Mouse (Mus musculus) intestine, embryonic 15.5 days (tissue): ENCODE measurements at regions not wholly inside any gene's neighbourhood (a gene's known extent, or its start where the extent isn't known, plus 50 kb on each side); places are given as distances from the start of the nearest gene placed in this dataset.

Source experiments
- ATAC-seq: fragments of 200-750 bp; cut with Nextera tagmentation; 2 replicates; pipeline ENCODE4 v1.8.0; 2017; ENCODE audit warnings: moderate TSS enrichment, moderate library complexity
- H3K27ac ChIP-seq: fragments of 300-500 bp; sonication (generic); 2 replicates; pipeline ENCODE4 v1.5.1; 2015; ENCODE audit warnings: mild to moderate bottlenecking, inconsistent platforms
- H3K27me3 ChIP-seq: fragments of 300-500 bp; sonication (generic); replicated peaks from 2 replicates; pipeline ENCODE4 v1.6.1; 2015; ENCODE audit warnings: inconsistent platforms
- H3K36me3 ChIP-seq: fragments of 300-500 bp; sonication (generic); 2 replicates; pipeline ENCODE4 v1.6.1; 2015; ENCODE audit warnings: inconsistent platforms
- H3K4me1 ChIP-seq: fragments of 300-500 bp; sonication (generic); replicated peaks from 2 replicates; pipeline ENCODE4 v1.6.1; 2015; ENCODE audit warnings: inconsistent platforms
- H3K4me2 ChIP-seq: fragments of 300-500 bp; sonication (generic); replicated peaks from 2 replicates; pipeline ENCODE4 v1.6.1; 2015; ENCODE audit warnings: mild to moderate bottlenecking, inconsistent platforms
- H3K4me3 ChIP-seq: fragments of 300-500 bp; sonication (generic); replicated peaks from 2 replicates; pipeline ENCODE4 v1.5.1; 2015; ENCODE audit warnings: inconsistent platforms
- H3K9ac ChIP-seq: fragments of 300-500 bp; sonication (generic); 2 replicates; pipeline ENCODE4 v1.6.1; 2015; ENCODE audit warnings: inconsistent platforms
- H3K9me3 ChIP-seq: fragments of 300-500 bp; sonication (generic); 2 replicates; pipeline ENCODE4 v1.6.1; 2016; ENCODE audit warnings: inconsistent platforms
- WGBS: fragments of 180-500 bp; shearing (Covaris S2); methylation state at CpG from one replicate; pipeline ENCODE4 v1.1.7; 2015; 5-methylcytosine and 5-hydroxymethylcytosine counted together

DNA sequence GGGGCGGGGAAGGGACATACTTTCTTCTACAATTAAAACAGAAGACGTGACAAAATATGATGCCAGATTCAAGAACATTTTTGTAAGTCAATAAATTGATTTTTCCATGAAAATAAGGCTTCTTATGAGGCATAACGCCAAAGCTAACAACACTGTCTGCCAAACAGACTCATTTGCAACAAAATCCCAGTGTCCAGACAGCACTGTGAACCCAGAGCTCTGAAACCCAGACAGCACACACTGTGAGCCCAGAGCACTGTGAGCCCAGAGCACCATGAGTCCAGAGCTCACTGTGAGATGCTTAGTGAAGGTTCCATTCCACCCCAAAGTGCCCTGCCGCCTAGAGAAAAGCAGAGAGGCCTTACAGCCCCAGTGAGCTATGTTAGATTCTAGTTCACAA lies 156.9 kb upstream of the Clec14a start:
- Histone ChIP-seq H3K36me3 (no peaks in the 10 kb centered on the region), H3K27ac (no peak overlapping the region), H3K4me3 (no peak overlapping the region), H3K4me1 (no peaks in the 10 kb centered on the region), H3K27me3 (no peaks in the 10 kb centered on the region), H3K9ac (no peak overlapping the region), H3K4me2 (no peak overlapping the region), H3K9me3 (no peaks in the 10 kb centered on the region)
- no peak for ATAC-seq
- WGBS: 68% methylated on average over 4 of the region's 4 CpGs

DNA sequence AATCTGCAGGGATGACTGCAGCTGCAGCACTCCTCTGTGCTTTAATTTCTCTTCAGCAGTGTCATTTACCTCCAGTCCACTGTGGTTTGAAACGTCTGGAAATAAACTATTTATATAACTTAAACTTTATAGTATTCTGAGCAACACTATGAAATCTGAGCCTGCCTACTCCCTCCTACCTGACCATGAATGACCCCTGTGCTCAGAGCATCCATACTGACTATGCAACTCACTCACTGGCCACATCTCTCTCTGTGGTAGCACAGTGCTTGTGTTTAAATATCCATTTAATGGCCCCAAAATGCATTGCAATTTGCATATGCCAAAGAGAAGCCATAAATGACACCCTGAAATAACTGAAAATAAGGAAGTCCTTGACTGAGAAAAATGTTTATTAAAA lies 154.5 kb upstream of the Clec14a start:
- Histone ChIP-seq H3K4me2 (no peak overlapping the region), H3K36me3 (no peaks in the 10 kb centered on the region), H3K9me3 (no peaks in the 10 kb centered on the region), H3K27ac (no peak overlapping the region), H3K4me3 (no peak overlapping the region), H3K27me3 (no peaks in the 10 kb centered on the region), H3K9ac (no peak overlapping the region), H3K4me1 (no peaks in the 10 kb centered on the region)
- WGBS: 7% methylated on average over 1 of the region's 1 CpGs
- no peak for ATAC-seq

DNA sequence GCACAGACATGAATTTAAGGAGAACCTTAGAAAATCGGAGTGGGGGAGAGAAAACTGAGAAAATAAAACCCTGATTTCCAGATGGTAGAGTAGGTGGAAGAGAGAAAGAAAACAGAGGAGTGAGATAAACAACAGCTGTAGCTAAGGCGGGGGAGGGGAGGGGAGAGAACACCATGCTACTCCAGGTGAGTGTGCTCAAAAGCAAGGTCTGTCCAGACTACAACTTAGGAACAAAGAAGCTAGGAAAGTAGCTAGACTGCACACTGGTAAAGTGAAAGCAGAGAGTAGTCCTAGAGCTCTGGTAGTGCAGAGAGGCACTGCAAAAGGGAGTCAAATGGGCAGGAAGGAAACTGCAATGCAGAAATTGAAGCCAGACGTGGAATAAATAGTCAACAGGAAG lies 132.8 kb upstream of the Clec14a start:
- Histone ChIP-seq H3K9me3 (no peaks in the 10 kb centered on the region), H3K27ac (no peak overlapping the region), H3K4me1 (no peaks in the 10 kb centered on the region), H3K4me3 (no peak overlapping the region), H3K27me3 (no peaks in the 10 kb centered on the region), H3K9ac (no peak overlapping the region), H3K36me3 (no peaks in the 10 kb centered on the region), H3K4me2 (no peak overlapping the region)
- 58% methylated on average over 3 of the region's 3 CpGs for WGBS
- ATAC-seq: no peak

DNA sequence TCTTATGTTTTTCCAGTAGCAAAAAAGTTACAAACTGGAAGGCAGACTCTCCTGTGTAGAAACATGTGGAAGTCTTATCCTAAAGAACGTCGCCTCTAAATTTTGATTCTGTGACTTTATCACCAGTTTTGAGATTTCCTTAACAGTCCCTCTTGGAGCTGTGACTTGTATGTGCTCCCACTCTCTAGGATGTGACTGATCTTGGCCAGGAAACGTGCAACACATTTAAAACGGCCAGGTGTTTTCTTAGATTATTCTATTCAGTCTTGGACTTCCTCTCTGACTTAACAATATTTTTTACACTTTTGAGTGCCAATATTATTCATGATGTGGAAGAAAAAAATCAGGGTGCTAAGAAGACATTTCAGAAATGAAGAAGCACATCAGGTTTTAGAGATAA lies 91.2 kb upstream of the Clec14a start:
- Histone ChIP-seq H3K27me3 (no peaks in the 10 kb centered on the region), H3K9me3 (no peaks in the 10 kb centered on the region), H3K36me3 (no peaks in the 10 kb centered on the region), H3K4me3 (no peak overlapping the region), H3K4me1 (no peaks in the 10 kb centered on the region), H3K4me2 (no peak overlapping the region), H3K27ac (no peak overlapping the region), H3K9ac (no peak overlapping the region)
- WGBS: 79% methylated on average over 4 of the region's 4 CpGs
- no peak for ATAC-seq

DNA sequence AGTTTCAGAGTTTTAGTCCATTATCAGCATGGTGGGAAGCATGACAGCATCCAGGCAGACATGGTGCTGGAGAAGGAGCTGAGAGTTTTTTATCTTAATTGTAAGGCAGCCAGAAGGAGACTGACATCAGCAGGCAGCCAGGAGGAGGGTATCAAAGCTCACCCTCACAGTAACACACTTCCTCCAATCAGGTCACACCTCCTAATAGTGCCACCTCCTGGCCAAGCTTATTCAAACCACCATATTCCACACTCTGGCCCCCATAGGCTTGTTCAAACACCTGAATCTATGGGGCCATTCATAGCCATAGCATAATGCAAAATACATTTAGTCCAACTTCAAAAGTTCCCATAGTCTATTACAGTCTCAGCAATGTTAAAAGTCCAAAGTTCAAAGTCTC lies 65.1 kb upstream of the Clec14a start:
- Histone ChIP-seq H3K36me3 (no peaks in the 10 kb centered on the region), H3K4me2 (no peak overlapping the region), H3K9me3 (no peaks in the 10 kb centered on the region), H3K4me1 (no peaks in the 10 kb centered on the region), H3K27ac (no peak overlapping the region), H3K9ac (no peak overlapping the region), H3K27me3 (no peaks in the 10 kb centered on the region), H3K4me3 (no peak overlapping the region)
- no peak for ATAC-seq

DNA sequence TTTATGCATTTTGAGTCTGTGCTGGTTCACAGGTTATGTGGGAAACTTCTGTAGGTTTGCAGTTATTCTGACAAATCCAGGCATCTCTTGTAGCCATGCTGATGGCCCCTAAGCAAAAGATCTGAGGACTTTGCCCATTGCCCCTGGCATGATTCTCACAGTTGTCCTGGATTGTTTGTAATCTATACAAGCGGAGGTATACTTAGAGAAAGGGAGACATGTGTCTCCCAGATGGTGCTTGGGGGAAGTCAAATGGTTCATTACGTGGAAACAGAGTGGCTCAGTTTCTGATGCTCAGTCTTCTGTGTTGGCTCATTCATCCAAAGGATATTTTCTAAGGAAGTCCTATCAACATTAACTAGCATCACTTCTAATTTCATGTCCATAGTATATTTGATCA lies 60.8 kb upstream of the Clec14a start:
- Histone ChIP-seq H3K4me3 (no peak overlapping the region), H3K9me3 (no peaks in the 10 kb centered on the region), H3K4me2 (no peak overlapping the region), H3K9ac (no peak overlapping the region), H3K27ac (no peak overlapping the region), H3K36me3 (no peaks in the 10 kb centered on the region), H3K4me1 (no peaks in the 10 kb centered on the region), H3K27me3 (no peaks in the 10 kb centered on the region)
- ATAC-seq: no peak
- WGBS: 73% methylated on average over 2 of the region's 2 CpGs

DNA sequence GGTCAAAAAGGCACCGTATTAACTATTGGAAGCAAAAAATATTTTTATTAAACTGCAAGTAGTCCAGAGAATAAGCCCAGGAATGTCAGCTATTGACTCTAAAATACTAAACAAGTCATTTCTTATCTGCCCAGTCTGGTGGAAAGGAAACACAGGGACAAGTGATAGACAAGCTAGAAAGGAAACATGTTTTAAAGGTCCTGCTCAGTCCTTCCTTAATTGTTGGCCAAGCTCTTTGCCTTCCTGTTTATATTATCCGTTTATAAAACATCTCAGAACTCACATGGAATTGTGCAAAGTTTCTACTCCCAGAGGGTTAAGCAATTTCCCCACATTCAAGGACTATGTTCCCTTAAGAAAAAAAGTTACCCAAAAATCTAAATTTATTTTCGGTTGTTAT lies 54.9 kb upstream of the Clec14a start:
- no peak overlapping the region for H3K9ac ChIP-seq
- no peaks in the 10 kb centered on the region for H3K36me3 ChIP-seq
- H3K27me3 ChIP-seq: no peaks in the 10 kb centered on the region
- no peak for ATAC-seq
- no peaks in the 10 kb centered on the region for H3K9me3 ChIP-seq
- H3K4me1 ChIP-seq: no peaks in the 10 kb centered on the region
- 54% methylated on average over 3 of the region's 3 CpGs for WGBS
- no peak overlapping the region for H3K27ac ChIP-seq
- H3K4me3 ChIP-seq: no peak overlapping the region
- no peak overlapping the region for H3K4me2 ChIP-seq
